Mouse (Mus musculus) brain, embryonic 14.5 days (tissue): ENCODE results near the gene Cyp2d26.

Experiments
- CTCF ChIP-seq: fragments of 200-500 bp; IDR thresholded peaks from 2 replicates; pipeline ENCODE4 v1.5.1; 2012; ENCODE audit warnings: inconsistent platforms, mild to moderate bottlenecking, moderate library complexity, borderline replicate concordance; ENCODE audit not compliant: insufficient read depth, insufficient read length; ENCODE audit errors: extremely low read depth
- POLR2A ChIP-seq: fragments of 200-500 bp; IDR thresholded peaks from 2 replicates; pipeline ENCODE4 v1.6.1; 2012; ENCODE audit warnings: mild to moderate bottlenecking, inconsistent platforms, borderline replicate concordance; ENCODE audit not compliant: poor library complexity, insufficient read depth, insufficient read length, severe bottlenecking; ENCODE audit errors: extremely low read depth

GRCm38 (mm10) chr15:82793868-82794267, 226 bp downstream of the Cyp2d26 start:
- TF ChIP-seq CTCF (no peak), POLR2A (no peak)
